Mouse (Mus musculus) layer of hippocampus, adult 9-11 months (tissue): ENCODE measurements around the gene Aldh3b2.
"Not testable (repeated sequence)": the region's sequence is repeated elsewhere in the genome, so short reads cannot be mapped to it uniquely, and the experiment has no call there.

Experiments
- DNase-seq: peaks from one replicate; pipeline ENCODE4 v3.0.0; 2022

Gene Aldh3b2

GRCm38 (mm10) chr19:3948546-3948945 is 23.6 kb upstream of the Aldh3b2 start:
- no peak for DNase-seq

GRCm38 (mm10) chr19:3950331-3950730 is 21.8 kb upstream of the Aldh3b2 start:
- DNase-seq = no peak

- no peak for DNase-seq
Measured at GRCm38 (mm10) chr19:3951461-3951860, 20.7 kb upstream of the Aldh3b2 start.

GRCm38 (mm10) chr19:3952099-3952498 is 20.0 kb upstream of the Aldh3b2 start:
- no peak for DNase-seq

- no peak for DNase-seq
Measured at GRCm38 (mm10) chr19:3955033-3955432, 17.1 kb upstream of the Aldh3b2 start.

- no peak for DNase-seq
Measured at GRCm38 (mm10) chr19:3955804-3956203, 16.3 kb upstream of the Aldh3b2 start.

GRCm38 (mm10) chr19:3957296-3958036 is 14.7 kb upstream of the Aldh3b2 start:
- DNase-seq = not testable (repeated sequence)

- DNase-seq = no peak
Measured at GRCm38 (mm10) chr19:3958470-3958869, 13.7 kb upstream of the Aldh3b2 start, which contains the start of gene Aldh3b3. Gene Aldh3b3, plus strand, starts transcription at chr19:3958645.

- no peak for DNase-seq
Measured at GRCm38 (mm10) chr19:3959030-3959429, 13.1 kb upstream of the Aldh3b2 start.

GRCm38 (mm10) chr19:3960211-3960610 is 11.9 kb upstream of the Aldh3b2 start:
- DNase-seq = no peak

GRCm38 (mm10) chr19:3961805-3962204 is 10.3 kb upstream of the Aldh3b2 start:
- DNase-seq = not testable (repeated sequence)

- DNase-seq = no peak
Measured at GRCm38 (mm10) chr19:3962469-3962868, 9.7 kb upstream of the Aldh3b2 start.

- no peak for DNase-seq
Measured at GRCm38 (mm10) chr19:3964030-3964429, 8.1 kb upstream of the Aldh3b2 start.

- no peak for DNase-seq
Measured at GRCm38 (mm10) chr19:3966330-3967075, 5.6 kb upstream of the Aldh3b2 start.

GRCm38 (mm10) chr19:3967258-3967657 is 4.9 kb upstream of the Aldh3b2 start:
- DNase-seq = no peak

- DNase-seq = not testable (repeated sequence)
Measured at GRCm38 (mm10) chr19:3974608-3975007, 2.5 kb downstream of the Aldh3b2 start.

- DNase-seq = no peak
Measured at GRCm38 (mm10) chr19:3975866-3976265, 3.7 kb downstream of the Aldh3b2 start.

GRCm38 (mm10) chr19:3980309-3980708 is 8.2 kb downstream of the Aldh3b2 start:
- peak; percentile 85 for DNase-seq

GRCm38 (mm10) chr19:3980917-3981316 is 8.8 kb downstream of the Aldh3b2 start:
- no peak for DNase-seq

GRCm38 (mm10) chr19:3983527-3984200 is 11.5 kb downstream of the Aldh3b2 start:
- peak; percentile 52 for DNase-seq

- no peak for DNase-seq
Measured at GRCm38 (mm10) chr19:3985261-3985681, 13.1 kb downstream of the Aldh3b2 start.

GRCm38 (mm10) chr19:3986334-3986733 is 14.2 kb downstream of the Aldh3b2 start, which contains the start of gene Acy3:
Gene Acy3, plus strand, starts transcription at chr19:3986570.
- no peak for DNase-seq

- no peak for DNase-seq
Measured at GRCm38 (mm10) chr19:3988066-3988465, 15.9 kb downstream of the Aldh3b2 start.
